Mouse (Mus musculus) heart, postnatal 10 days (tissue): ENCODE results near the gene Nlgn2. TPM values are rescaled to one million over a fixed set of nuclear protein-coding genes. Genes with fewer than 3 reads are reported as not detected.

Experiments
- DNase-seq, 2 experiments: peaks; one replicate each; pipeline ENCODE4 v3.0.0; 2021
- intact Hi-C: fragments of 180-260 bp; cut with DNase I; formaldehyde crosslinking; loops from one replicate; pipeline ENCODE4 v1.15.1; 2025
- total RNA-seq, 2 experiments: library from RNA; stranded (reverse); gene quantifications; 2 replicates each; pipeline ENCODE4 v1.2.3; 2021

Gene Nlgn2
- total RNA-seq: 10 to 100 TPM; 13.6 TPM

DNA sequence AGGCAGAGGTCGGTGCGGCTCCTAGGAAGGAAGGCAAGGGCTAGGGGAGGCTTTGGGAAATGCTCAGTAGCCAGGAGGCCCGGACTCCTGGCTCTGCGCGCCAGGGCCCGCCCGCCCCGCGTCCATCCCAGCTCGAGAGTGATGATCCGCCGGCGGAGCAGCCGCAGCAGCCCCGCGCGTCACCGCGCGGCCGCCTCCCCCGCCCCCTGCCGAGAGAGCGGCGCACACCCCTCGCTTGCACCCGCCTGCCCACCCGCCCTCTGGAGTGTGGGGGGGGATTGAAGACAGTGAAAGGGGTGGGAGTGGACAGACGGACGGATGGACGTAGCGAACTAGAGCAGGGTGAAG, at the start of gene Nlgn2:
Gene Nlgn2, minus strand, starts transcription at position 181 of the 348 bp plus-strand sequence.
- no peak for DNase-seq
- intact Hi-C loops: loop anchor here (2.0 kb wide), 1 partner anchor 35 kb away; no protein-coding TSS in a partner anchor

GRCm38 (mm10) chr11:69886907-69887635, 49.5 kb upstream of the Nlgn2 start:
- no peak for DNase-seq
- intact Hi-C loops: no loop called here

- intact Hi-C loops: loop anchor here (2.0 kb wide), 1 partner anchor 16 kb away; the partner anchor contains the start of genes 2810408A11Rik and Neurl4
- DNase-seq: no peak
Observed at GRCm38 (mm10) chr11:69884663-69885062, 47.1 kb upstream of the Nlgn2 start.

GRCm38 (mm10) chr11:69884240-69884639, 46.7 kb upstream of the Nlgn2 start:
- intact Hi-C loops: loop anchor here (2.0 kb wide), 1 partner anchor 17 kb away; the partner anchor contains the start of genes 2810408A11Rik and Neurl4
- DNase-seq: no peak

DNA sequence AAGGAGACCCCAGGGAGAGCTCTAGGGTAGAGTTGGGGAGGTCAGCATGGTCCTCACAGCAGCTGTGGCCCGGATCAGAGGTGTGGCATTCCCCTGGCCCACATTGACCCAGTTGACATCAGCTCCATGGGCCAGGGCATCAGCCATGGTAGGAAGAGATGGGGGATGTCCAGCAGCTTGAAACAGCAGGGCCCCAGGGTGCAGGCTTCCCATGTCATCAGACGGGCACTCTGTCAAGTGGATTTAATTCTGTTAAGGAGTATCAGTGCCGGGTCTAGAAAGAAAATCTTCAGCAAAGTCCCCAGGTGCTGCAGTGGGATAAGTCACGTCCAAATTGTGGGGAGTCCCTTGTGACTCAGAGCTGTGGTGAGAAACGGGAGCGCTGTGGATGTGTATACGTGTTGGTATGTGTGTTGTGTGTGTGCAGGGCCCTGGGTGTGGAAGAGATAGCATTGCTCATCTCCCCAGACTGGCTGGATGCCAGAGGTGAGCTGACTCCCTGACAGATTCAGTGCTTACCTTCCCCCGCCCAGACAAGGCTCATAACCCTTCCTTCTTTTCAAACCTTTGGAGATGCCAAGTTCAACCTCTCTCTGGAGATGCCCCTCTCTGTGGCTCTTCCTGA, 46.1 kb upstream of the Nlgn2 start:
- no peak for DNase-seq
- intact Hi-C loops: loop anchor here (2.0 kb wide), 1 partner anchor 17 kb away; the partner anchor contains the start of genes 2810408A11Rik and Neurl4

- intact Hi-C loops: no loop called here
- no peak for DNase-seq
Observed at GRCm38 (mm10) chr11:69883066-69883465, 45.5 kb upstream of the Nlgn2 start.

GRCm38 (mm10) chr11:69881787-69882670, 44.4 kb upstream of the Nlgn2 start:
- intact Hi-C loops: loop anchor here (2.0 kb wide), 1 partner anchor 37 kb away; no protein-coding TSS in a partner anchor
- no peak for DNase-seq

DNA sequence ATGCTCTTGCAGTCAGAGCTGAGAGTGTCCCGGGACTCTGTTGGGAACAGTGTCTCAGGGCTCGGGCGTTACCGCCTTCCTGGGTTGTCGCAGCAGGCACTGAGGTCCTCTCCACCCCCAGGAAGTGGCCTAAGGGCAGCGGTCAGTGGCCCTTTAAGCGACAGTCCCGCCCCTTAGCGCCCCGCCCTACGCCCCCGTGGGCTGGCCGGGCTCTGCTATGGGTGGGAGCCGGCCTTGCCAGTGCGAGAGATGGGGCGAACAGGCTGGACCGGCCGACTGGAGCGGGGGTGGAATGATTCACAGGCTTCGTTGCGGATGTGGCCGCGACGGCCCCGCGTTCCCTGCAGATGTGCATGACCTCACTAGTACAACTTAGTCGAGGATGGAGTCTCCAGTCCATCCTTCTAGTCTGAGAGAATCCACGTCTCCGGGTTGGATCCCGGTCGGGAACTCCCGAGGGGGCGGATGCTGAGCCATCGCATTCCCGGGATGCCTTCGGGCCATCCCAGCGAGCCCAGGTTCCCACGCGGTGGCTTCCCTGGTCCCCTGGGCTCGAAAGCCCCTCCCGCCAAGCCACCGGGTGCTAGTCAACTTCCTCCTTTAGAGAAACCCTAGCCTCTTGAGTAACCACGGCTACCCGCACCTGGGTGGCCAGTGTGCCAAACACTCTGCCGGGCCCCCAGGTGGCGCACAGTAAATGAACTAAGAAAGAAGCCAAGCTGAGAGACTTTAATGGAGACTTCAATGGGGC, 43.4 kb upstream of the Nlgn2 start, which contains the start of gene Kctd11:
Gene Kctd11, minus strand, starts transcription at position 554 of the 751 bp plus-strand sequence.
- intact Hi-C loops: loop anchor here (1.0 to 2.0 kb wide), 2 partner anchors 38 to 68 kb away; no protein-coding TSS in a partner anchor
- peak; percentile 92 to 94 for DNase-seq

DNA sequence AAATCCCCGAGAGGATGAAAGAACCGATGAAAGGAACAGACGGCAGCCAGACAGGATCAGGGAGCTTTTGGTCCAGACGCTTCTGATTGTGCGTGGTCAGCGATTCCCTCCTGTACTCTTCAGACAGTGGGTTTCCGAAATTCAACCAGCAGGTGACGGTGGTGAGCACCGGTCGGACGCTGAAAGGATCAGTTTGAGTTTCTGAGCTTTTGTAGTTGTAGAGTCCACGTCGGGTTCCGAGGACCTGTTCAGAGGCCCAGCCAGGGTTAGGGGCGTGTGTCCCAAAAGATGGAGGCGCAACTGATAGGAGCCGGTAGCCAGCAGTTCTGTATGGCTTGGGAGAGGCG, 42.9 kb upstream of the Nlgn2 start:
- intact Hi-C loops: loop anchor here (1.0 to 2.0 kb wide), 2 partner anchors 38 to 69 kb away; no protein-coding TSS in a partner anchor
- DNase-seq: peak; percentile 83 to 86

GRCm38 (mm10) chr11:69879711-69880110, 42.1 kb upstream of the Nlgn2 start:
- DNase-seq: no peak
- intact Hi-C loops: loop anchor here (1.0 to 5.0 kb wide), 3 partner anchors 39 to 152 kb away; no protein-coding TSS in a partner anchor

DNA sequence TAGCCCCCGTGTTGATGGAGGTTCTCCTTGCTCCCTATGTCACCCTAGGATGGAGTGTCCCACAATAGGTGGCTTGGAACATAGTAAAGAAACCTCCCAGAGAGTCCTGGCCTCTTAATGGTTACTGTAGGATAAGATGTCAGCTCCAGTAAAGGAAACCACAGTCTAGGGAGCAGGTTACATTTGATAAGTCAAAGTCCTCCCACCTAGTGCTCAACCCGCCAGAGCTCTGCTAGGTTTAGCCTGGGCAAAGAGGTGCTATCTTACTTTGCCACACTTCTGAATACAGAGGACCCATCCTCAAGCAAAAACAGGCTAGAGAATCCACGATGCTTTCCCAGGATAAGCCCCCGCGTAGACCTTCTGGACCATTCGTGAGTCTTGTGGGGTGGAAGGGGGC, 41.4 kb upstream of the Nlgn2 start:
- no peak for DNase-seq
- intact Hi-C loops: loop anchor here (5.0 kb wide), 1 partner anchor 152 kb away; no protein-coding TSS in a partner anchor

DNA sequence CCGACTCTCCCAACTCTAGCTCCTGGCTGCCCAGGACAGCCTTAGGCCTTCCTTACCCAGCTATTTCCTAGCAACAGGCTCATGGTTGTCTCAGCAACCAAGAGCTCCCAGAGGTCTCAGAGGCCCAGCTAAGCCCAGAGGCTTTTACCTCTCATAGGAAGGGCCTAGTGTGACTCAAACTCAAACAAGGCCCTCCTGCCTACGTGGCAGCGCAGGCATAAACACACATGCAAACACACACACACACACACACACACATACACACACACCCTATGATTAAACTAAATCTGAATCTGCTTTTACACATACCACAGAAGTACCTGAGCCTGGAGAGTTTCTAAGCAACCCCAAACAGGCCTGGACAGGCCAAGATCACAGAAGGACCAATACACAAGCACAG, 40.8 kb upstream of the Nlgn2 start:
- intact Hi-C loops: loop anchor here (5.0 kb wide), 1 partner anchor 151 kb away; no protein-coding TSS in a partner anchor
- DNase-seq: no peak

- DNase-seq: no peak
- intact Hi-C loops: loop anchor here (1.0 to 5.0 kb wide), 4 partner anchors 73 to 196 kb away; partner anchors contain the start of genes Polr2a, Senp3 and Tmem102
Observed at GRCm38 (mm10) chr11:69877878-69878277, 40.3 kb upstream of the Nlgn2 start, which contains the start of gene Tmem95. Tmem95 (minus strand) TSS chr11:69878018.

DNA sequence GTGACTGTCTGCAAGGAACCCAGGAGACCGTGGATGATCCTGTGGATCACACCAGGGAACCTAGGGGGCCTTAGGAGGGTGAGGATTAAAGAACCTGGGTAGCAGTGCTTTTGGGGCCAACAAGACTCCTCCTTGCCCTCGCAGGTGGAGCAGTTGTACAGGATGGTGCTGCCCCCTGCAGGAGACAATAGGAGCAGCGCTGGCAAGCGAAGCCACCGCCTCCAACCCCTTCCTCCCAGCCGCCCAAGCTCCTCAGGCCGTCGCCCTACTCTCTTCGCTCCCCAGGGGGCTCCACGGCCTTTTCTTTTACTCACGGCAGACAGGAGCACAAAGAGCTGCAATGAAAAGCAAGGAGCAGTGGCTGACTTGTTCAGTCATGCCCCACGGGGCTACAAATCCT, 39.3 kb upstream of the Nlgn2 start:
- peak; percentile 92 to 95 for DNase-seq
- intact Hi-C loops: loop anchor here (1.0 to 5.0 kb wide), 4 partner anchors 72 to 195 kb away; partner anchors contain the start of genes Polr2a, Senp3 and Tmem102

- intact Hi-C loops: loop anchor here (2.0 to 5.0 kb wide), 3 partner anchors 71 to 149 kb away; partner anchors contain the start of genes Polr2a and Tmem102
- DNase-seq: peak; percentile 78 to 81
Observed at GRCm38 (mm10) chr11:69876186-69876585, 38.6 kb upstream of the Nlgn2 start.

GRCm38 (mm10) chr11:69872451-69872850, 34.9 kb upstream of the Nlgn2 start:
- intact Hi-C loops: no loop called here
- DNase-seq: no peak

DNA sequence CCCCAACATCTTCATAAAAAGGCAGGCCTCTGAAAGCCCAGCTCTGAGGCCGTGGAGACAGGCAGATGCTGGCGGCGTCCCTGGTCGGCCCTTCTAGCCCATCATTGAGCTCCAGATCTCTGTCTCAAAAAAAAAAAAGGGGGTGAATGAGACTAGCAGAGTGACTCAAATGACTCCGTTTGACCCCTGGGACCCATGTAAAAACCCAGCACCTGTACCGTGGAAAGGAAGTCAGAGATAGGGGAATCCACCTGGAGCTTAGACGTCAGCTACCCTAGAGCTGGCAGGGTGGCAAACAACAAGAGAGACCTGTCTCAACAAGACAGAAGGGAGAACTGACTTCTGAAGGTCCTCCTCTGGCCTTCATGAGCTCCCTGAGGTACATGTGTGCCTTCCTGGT, 34.2 kb upstream of the Nlgn2 start:
- intact Hi-C loops: no loop called here
- DNase-seq: no peak

DNA sequence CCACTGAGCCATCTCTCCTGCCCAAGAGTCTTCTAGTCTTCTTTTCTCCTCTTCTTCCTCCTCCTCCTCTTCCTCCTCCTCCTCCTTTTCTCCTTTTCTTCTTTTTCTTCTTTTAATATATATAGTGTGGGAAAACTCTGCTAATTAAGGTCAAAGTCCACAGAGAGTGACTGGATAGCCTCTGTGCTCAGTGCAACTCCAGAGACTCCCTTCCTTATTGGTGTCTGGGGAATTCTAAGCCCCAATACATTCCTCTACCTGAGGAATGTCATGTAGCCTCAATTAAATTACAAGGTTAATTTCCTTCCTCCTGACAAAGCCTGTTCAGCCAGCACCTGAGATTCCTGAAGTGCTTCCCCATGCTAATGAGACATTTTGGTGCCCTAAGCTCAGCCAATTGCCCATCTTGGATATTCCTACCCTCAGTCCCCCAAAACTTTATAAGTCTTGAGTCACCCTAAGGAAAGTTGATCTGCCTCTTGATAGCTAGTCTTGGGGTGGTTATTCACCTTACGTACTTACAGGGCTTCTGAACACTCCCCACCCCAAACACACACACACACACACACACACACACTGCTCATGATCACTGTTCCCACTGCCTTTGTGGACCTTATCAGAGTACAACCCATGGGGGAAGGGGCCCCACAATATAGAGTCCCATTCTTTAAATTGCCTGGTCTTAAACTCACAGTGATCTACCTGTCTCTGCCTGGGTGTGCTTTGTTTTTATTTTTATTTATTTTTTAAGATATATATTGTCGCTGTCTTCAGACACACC, 32.9 kb upstream of the Nlgn2 start:
- DNase-seq: no peak
- intact Hi-C loops: no loop called here

GRCm38 (mm10) chr11:69867335-69867734, 29.8 kb upstream of the Nlgn2 start:
- intact Hi-C loops: no loop called here
- DNase-seq: no peak
